Mouse (Mus musculus) kidney, postnatal 0 days (tissue): ENCODE measurements around the gene Slc9a3r2. TPM values are rescaled to one million over a fixed set of nuclear protein-coding genes. Genes with fewer than 3 reads are reported as not detected.

Experiments
- ATAC-seq: fragments of 200-750 bp; cut with Nextera tagmentation; replicated peaks from 2 replicates; pipeline ENCODE4 v1.8.0; 2017; ENCODE audit warnings: low read depth, moderate number of reproducible peaks, moderate TSS enrichment, moderate library complexity; ENCODE audit not compliant: low FRiP score
- DNase-seq: peaks from one replicate; pipeline ENCODE4 v3.0.0-alpha.2; 2016; ENCODE audit warnings: low spot score
- H3K27ac ChIP-seq: fragments of 300-500 bp; sonication (generic); 2 replicates; pipeline ENCODE4 v1.5.1; 2014; ENCODE audit warnings: mild to moderate bottlenecking
- H3K27me3 ChIP-seq: fragments of 300-500 bp; sonication (generic); 2 replicates; pipeline ENCODE4 v1.6.1; 2014; ENCODE audit warnings: low read length, mixed read lengths; ENCODE audit not compliant: insufficient read depth
- H3K36me3 ChIP-seq: fragments of 300-500 bp; sonication (generic); 2 replicates; pipeline ENCODE4 v1.6.1; 2014; ENCODE audit warnings: low read length, mixed read lengths; ENCODE audit not compliant: insufficient read depth
- H3K4me1 ChIP-seq: fragments of 300-500 bp; sonication (generic); replicated peaks from 2 replicates; pipeline ENCODE4 v1.6.1; 2014; ENCODE audit warnings: antibody characterized with exemption, low read length, mixed read lengths; ENCODE audit not compliant: insufficient read depth
- H3K4me2 ChIP-seq: fragments of 300-500 bp; sonication (generic); 2 replicates; pipeline ENCODE4 v1.6.1; 2014; ENCODE audit warnings: mild to moderate bottlenecking, low read length, moderate library complexity, mixed read lengths
- H3K4me3 ChIP-seq: fragments of 300-500 bp; sonication (generic); replicated peaks from 2 replicates; pipeline ENCODE4 v1.5.1; 2014; ENCODE audit warnings: low read depth, low read length
- H3K9ac ChIP-seq: fragments of 300-500 bp; sonication (generic); 2 replicates; pipeline ENCODE4 v1.6.1; 2014; ENCODE audit warnings: low read depth, low read length
- H3K9me3 ChIP-seq: fragments of 300-500 bp; sonication (generic); replicated peaks from 2 replicates; pipeline ENCODE4 v1.6.1; 2016; ENCODE audit warnings: low read length, inconsistent platforms, mixed read lengths
- CTCF ChIP-seq: IDR thresholded peaks from 2 replicates; pipeline ENCODE4 v1.5.1; 2016; ENCODE audit warnings: antibody characterized with exemption, low read depth, mild to moderate bottlenecking, moderate library complexity
- WGBS: fragments of 180-500 bp; shearing (Covaris S2); extraction: QIAGEN DNeasy Blood & Tissue Kit; methylation state at CpG from one replicate; pipeline ENCODE4 v1.1.7; 2014; 5-methylcytosine and 5-hydroxymethylcytosine counted together
- polyA plus RNA-seq: library from polyadenylated mRNA; unstranded; fragments of >200 nt; fragmentation: Nextera tagmentation; extraction: Ambion mirVana; gene quantifications from 2 replicates; pipeline ENCODE4 v1.2.1, GENCODE M21; 2015

Slc9a3r2 gene
- polyA plus RNA-seq, 1 experiment from 2014 or later: 145 TPM

DNA sequence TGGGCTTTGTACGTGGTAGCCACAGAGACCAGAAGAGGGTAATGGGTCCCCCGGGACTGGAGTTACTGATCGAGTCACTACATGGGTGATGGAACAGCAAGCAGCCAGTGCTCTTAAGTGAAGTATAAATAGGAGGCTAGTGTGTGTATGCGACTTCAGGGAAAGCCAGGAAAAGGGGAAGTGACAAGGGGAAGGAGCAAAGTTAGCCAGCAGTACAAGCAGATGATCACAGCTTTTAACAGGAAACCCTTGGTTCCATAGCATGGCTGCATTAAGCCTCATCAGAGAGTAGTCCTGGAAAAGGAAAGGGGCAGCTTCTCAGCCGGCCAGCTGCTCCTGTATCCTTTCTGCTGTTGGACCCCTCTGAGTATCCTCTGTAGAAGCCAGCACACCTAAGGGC, 42.3 kb upstream of the Slc9a3r2 start:
- no peak for TF ChIP-seq CTCF
- Histone ChIP-seq H3K9ac (no peak overlapping the region), H3K27me3 (peaks cover 14% of the 10 kb centered on the region), H3K4me1 (peaks cover 27% of the 10 kb centered on the region), H3K9me3 (no peaks in the 10 kb centered on the region), H3K36me3 (0 out of 2 replicates have a peak, but pooled peaks cover 9% of the 10 kb centered on the region), H3K4me3 (no peak overlapping the region), H3K4me2 (no peak overlapping the region), H3K27ac (no peak overlapping the region)
- DNase-seq (no peak), ATAC-seq (no peak)
- WGBS: 81% methylated on average over 5 of the region's 5 CpGs

GRCm38 (mm10) chr17:24689251-24690081, 39.3 kb upstream of the Slc9a3r2 start, which contains the start of gene Syngr3:
TSS of gene Syngr3 (minus strand) at chr17:24689955.
- DNase-seq (no peak), ATAC-seq (no peak)
- Histone ChIP-seq H3K27me3 (peaks cover 14% of the 10 kb centered on the region), H3K36me3 (0 out of 2 replicates have a peak, but pooled peaks cover 9% of the 10 kb centered on the region), H3K9me3 (no peaks in the 10 kb centered on the region), H3K4me3 (peak within 1 kb of the TSS; percentile 43), H3K9ac (peak within 1 kb of the TSS; percentile 49; the same call in 1 of the 2 replicates), H3K27ac (no peak within 1 kb of the TSS), H3K4me2 (peak within 1 kb of the TSS; percentile 89), H3K4me1 (peaks cover 15% of the 10 kb centered on the region)
- TF ChIP-seq CTCF: no peak
- under 1% methylated on average over 54 of the region's 55 CpGs for WGBS

DNA sequence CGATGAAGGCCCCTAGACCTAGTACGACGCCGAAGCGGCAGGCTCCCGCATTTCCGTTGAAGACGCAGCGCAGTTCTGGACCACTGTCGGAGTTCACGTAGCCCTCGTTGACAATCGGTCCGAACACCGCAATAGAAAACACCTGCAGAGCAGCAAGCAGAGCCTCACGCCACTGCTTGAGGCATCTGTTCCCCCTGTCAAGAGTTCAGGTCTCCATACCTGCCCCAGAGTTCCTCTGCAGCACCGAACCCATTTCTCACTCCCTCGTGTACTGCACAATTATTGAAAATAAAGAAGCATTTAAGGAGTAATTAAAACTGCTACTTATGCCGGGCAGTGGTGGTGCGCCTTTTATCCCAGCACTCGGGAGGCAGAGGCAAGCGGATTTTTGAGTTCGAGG, 37.5 kb upstream of the Slc9a3r2 start:
- H3K9ac ChIP-seq: peak overlapping the region; percentile 40
- no peak for DNase-seq
- peaks cover 15% of the 10 kb centered on the region for H3K4me1 ChIP-seq
- H3K4me3 ChIP-seq: peak overlapping the region; percentile 32
- H3K9me3 ChIP-seq: no peaks in the 10 kb centered on the region
- 0 out of 2 replicates have a peak, but pooled peaks cover 2% of the 10 kb centered on the region for H3K36me3 ChIP-seq
- no peak for TF ChIP-seq CTCF
- peaks cover 14% of the 10 kb centered on the region for H3K27me3 ChIP-seq
- 21% methylated on average over 23 of the region's 23 CpGs for WGBS
- peak overlapping the region; percentile 61 for H3K4me2 ChIP-seq
- ATAC-seq: no peak
- H3K27ac ChIP-seq: no peak overlapping the region

DNA sequence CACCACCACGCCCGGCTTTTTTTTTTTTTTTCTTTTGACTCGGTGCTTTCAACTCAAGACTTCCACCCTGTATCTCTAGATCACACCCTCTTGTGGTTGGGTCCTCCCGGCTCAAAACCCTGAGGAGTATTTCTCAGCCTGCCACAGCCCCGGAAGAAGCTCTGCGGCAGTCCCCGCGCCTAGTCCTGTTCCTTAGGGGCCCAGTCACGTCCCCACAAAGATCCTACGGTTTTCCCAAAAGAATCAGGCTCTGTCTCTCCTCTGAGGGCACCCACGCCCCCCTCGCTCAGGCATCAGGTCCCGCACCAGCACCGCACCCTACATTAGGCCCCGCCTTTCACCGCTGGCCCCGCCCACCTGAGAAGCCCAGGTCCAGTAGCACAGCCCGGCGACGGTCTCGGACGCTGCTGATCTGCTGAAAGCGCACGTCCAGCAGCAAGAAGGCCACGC, 37.0 kb upstream of the Slc9a3r2 start:
- H3K4me2 ChIP-seq: peak overlapping the region; percentile 61
- H3K9ac ChIP-seq: peak overlapping the region; percentile 40
- TF ChIP-seq CTCF: peak; percentile 20; the same call in 1 of the 2 replicates
- peaks cover 14% of the 10 kb centered on the region for H3K27me3 ChIP-seq
- ATAC-seq (peak; percentile 52), DNase-seq (no peak)
- peak overlapping the region; percentile 32 for H3K4me3 ChIP-seq
- H3K27ac ChIP-seq: no peak overlapping the region
- no peaks in the 10 kb centered on the region for H3K9me3 ChIP-seq
- peaks cover 15% of the 10 kb centered on the region for H3K4me1 ChIP-seq
- H3K36me3 ChIP-seq: 0 out of 2 replicates have a peak, but pooled peaks cover 2% of the 10 kb centered on the region
- under 1% methylated on average over 24 of the region's 25 CpGs for WGBS

DNA sequence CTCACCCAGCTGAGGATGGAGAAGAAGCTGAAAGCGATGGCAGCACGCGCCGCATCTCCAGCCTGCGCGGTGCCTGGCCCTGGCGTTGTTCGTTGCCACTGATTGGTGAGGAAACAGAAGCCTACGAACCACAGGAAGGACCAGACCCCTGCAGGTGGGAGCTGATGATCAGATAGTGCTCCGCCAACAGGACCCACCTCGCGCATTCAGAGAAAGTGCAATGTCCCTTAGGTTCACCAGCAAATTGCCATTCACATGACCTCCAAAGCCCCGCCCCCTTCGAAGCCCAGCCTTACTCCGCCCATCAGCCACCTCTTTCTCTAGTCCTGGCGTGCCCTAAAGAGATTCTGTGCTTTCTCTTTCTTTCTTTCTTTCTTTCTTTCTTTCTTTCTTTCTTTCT, 36.4 kb upstream of the Slc9a3r2 start:
- TF ChIP-seq CTCF: no peak
- peaks cover 14% of the 10 kb centered on the region for H3K27me3 ChIP-seq
- 40% methylated on average over 16 of the region's 16 CpGs for WGBS
- H3K9me3 ChIP-seq: no peaks in the 10 kb centered on the region
- DNase-seq (peak; percentile 73), ATAC-seq (no peak)
- H3K9ac ChIP-seq: no peak overlapping the region
- 0 out of 2 replicates have a peak, but pooled peaks cover 4% of the 10 kb centered on the region for H3K36me3 ChIP-seq
- H3K4me1 ChIP-seq: peaks cover 15% of the 10 kb centered on the region
- H3K4me3 ChIP-seq: no peak overlapping the region
- H3K27ac ChIP-seq: no peak overlapping the region
- peak overlapping the region; percentile 1; the same call in 1 of the 2 replicates for H3K4me2 ChIP-seq

GRCm38 (mm10) chr17:24677500-24678080, 27.5 kb upstream of the Slc9a3r2 start:
- ATAC-seq: no peak
- no peaks in the 10 kb centered on the region for H3K9me3 ChIP-seq

More at GRCm38 (mm10) chr17:24677500-24678080, 27.5 kb upstream of the Slc9a3r2 start:
- WGBS: 81% methylated on average over 24 of the region's 24 CpGs
- Histone ChIP-seq H3K4me1 (no peaks in the 10 kb centered on the region), H3K4me3 (no peak overlapping the region), H3K4me2 (no peak overlapping the region), H3K27me3 (no peaks in the 10 kb centered on the region), H3K27ac (no peak overlapping the region), H3K36me3 (peaks cover 48% of the 10 kb centered on the region), H3K9ac (no peak overlapping the region)
- no peak for TF ChIP-seq CTCF
- no peak for DNase-seq
